Mouse (Mus musculus) liver, embryonic 14.5 days (tissue): ENCODE measurements around the gene Plscr5.

Source experiments
- CTCF ChIP-seq: IDR thresholded peaks from 2 replicates; pipeline ENCODE4 v1.5.1; 2016; ENCODE audit warnings: antibody characterized with exemption, low read depth, control low read depth
- EP300 ChIP-seq: IDR thresholded peaks from 2 replicates; pipeline ENCODE4 v1.6.1; 2016; ENCODE audit warnings: antibody characterized with exemption, low read depth

DNA sequence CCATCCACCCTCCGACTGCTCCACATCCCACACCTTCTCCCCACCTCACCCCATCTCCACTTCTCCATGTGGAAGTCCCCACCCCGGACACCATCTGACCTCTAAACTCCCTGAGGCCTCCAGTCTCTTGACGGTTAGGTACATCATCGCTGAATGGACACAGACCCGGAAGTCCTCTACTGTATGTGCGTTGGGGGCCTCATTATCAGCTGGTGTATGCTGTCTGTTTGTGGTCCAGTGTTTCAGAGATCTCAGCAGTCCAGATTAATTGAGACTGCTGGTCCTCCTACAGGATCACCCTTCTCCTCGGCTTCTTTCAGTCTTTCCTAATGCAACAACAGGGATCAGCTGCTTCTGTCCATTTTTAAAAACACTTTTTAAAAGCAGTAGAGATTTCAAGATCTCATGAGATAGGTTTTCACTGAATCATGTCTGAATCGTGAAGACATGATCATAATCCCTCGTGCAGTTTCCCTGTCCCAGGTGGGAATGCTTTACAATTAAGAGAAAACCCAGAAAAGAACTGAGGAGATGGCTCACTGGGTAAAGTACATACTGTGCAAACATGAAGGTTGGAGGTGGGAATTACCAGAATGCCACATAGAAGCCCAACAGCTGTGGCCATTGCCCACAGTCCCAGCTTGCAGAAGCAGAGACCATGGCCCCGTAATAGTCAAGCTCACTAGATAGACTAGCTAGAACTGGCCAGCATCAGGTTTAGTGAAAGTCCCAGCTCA, 61.0 kb downstream of the Plscr5 start:
- no peak for TF ChIP-seq EP300
- TF ChIP-seq CTCF = no peak
